Mouse (Mus musculus): ENCODE measurements around the gene Ndufs3. TPM values are rescaled to one million over a fixed set of nuclear protein-coding genes. Genes with fewer than 3 reads are reported as not detected.

Ndufs3 gene
- polyA plus RNA-seq, 1 experiment from 2014 or later: 206 TPM

Other genes with a start within 250 kb of the Ndufs3 start
- gene Nup160, start 227.6 kb downstream of the Ndufs3 start, polyA plus RNA-seq (2016; fragmentation: Nextera tagmentation; extraction: Ambion mirVana): 71.3 and 73.0 TPM in 2 replicates
- 121 and 122 TPM in 2 replicates for gene Fnbp4, start 159.5 kb downstream of the Ndufs3 start, polyA plus RNA-seq (2016; fragmentation: Nextera tagmentation; extraction: Ambion mirVana)
- 0.60 and 0.88 TPM in 2 replicates for gene Agbl2, start 122.1 kb downstream of the Ndufs3 start, polyA plus RNA-seq (2016; fragmentation: Nextera tagmentation; extraction: Ambion mirVana)
- 248 and 251 TPM in 2 replicates for gene Mtch2, start 57.7 kb downstream of the Ndufs3 start, polyA plus RNA-seq (2016; fragmentation: Nextera tagmentation; extraction: Ambion mirVana)
- gene C1qtnf4, start 19.0 kb downstream of the Ndufs3 start, polyA plus RNA-seq (2016; fragmentation: Nextera tagmentation; extraction: Ambion mirVana): 2.8 and 4.9 TPM in 2 replicates
- gene Kbtbd4, start 87 bp downstream of the Ndufs3 start, polyA plus RNA-seq (2016; fragmentation: Nextera tagmentation; extraction: Ambion mirVana): 58.1 and 59.4 TPM in 2 replicates
- 139 and 145 TPM in 2 replicates for gene Celf1, start 35.6 kb upstream of the Ndufs3 start, polyA plus RNA-seq (2016; fragmentation: Nextera tagmentation; extraction: Ambion mirVana)
- gene Rapsn, start 130.8 kb upstream of the Ndufs3 start, polyA plus RNA-seq (2016; fragmentation: Nextera tagmentation; extraction: Ambion mirVana): 1.2 and 1.9 TPM in 2 replicates
- gene Psmc3, start 149.2 kb upstream of the Ndufs3 start, polyA plus RNA-seq (2016; fragmentation: Nextera tagmentation; extraction: Ambion mirVana): 371 and 378 TPM in 2 replicates
- gene Slc39a13, start 165.6 kb upstream of the Ndufs3 start, polyA plus RNA-seq (2016; fragmentation: Nextera tagmentation; extraction: Ambion mirVana): 20.3 and 24.2 TPM in 2 replicates
- 2.3 and 2.8 TPM in 2 replicates for gene Spi1, start 177.6 kb upstream of the Ndufs3 start, polyA plus RNA-seq (2016; fragmentation: Nextera tagmentation; extraction: Ambion mirVana)
- gene Mybpc3, start 213.3 kb upstream of the Ndufs3 start, polyA plus RNA-seq (2016; fragmentation: Nextera tagmentation; extraction: Ambion mirVana): 0.07 and 0.82 TPM in 2 replicates